Mouse (Mus musculus) erythroid progenitor cell, adult 5-6 weeks (primary cell): ENCODE data around the gene Ndufa12. TPM values are rescaled to one million over a fixed set of nuclear protein-coding genes. Genes with fewer than 3 reads are reported as not detected.
A peak's percentile ranks its signal among the peaks of the same experiment; 100 is the strongest.

Source experiments
- ATAC-seq: replicated peaks from 2 replicates; pipeline ENCODE4 v1.8.0; 2016; ENCODE audit warnings: moderate number of reproducible peaks, mild to moderate bottlenecking, moderate TSS enrichment, inconsistent platforms; ENCODE audit not compliant: poor library complexity, low FRiP score, severe bottlenecking
- total RNA-seq, 2 experiments: library from RNA; stranded (forward) in 1 of 2; stranded (reverse) in 1 of 2; fragments of 150-400 nt in 1 of 2; fragments of 186-747, 209-891 nt in 1 of 2; gene quantifications; 2 replicates each; pipeline versions ENCODE4 v1.2.3 to v1.2.4; 2015 to 2017; ENCODE audit warnings: low replicate concordance in 2 of 2

Gene Ndufa12
- total RNA-seq, 2 experiments from 2014 or later = 44.4 to 56.6 TPM

DNA sequence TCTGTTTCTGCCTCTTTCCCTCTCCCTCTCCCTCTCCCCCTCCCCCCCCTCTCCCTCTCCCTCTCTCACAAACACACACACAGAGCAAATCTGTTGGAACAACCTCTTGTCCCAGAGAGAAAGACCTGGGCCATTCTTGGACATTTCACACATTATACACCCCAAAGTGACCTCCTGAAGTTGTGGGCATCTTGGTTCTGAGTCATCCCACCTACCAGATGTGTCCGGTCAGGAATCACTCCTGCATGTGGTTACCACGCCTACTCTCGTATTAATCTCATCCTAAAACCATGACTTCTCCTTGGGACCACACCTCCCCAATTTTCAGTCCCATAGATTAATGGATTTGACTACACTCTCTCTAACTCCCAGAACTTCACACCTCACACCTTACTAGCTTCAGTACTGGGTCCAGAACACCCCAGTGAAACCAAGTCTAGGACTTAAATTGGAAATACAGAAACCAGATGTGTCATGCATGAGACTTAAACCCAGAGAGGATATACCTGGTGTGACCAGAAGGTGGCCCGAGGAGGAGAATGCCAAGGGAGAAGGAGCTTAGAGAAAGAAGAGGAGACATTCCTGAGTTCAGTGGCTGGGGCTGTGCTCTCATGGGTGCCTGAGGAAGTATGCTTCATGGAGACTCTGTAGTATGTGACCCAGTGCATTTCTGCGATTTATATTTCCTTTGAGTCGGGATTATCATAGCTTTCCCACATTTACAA lies 26.7 kb downstream of the Ndufa12 start:
- ATAC-seq = no peak

DNA sequence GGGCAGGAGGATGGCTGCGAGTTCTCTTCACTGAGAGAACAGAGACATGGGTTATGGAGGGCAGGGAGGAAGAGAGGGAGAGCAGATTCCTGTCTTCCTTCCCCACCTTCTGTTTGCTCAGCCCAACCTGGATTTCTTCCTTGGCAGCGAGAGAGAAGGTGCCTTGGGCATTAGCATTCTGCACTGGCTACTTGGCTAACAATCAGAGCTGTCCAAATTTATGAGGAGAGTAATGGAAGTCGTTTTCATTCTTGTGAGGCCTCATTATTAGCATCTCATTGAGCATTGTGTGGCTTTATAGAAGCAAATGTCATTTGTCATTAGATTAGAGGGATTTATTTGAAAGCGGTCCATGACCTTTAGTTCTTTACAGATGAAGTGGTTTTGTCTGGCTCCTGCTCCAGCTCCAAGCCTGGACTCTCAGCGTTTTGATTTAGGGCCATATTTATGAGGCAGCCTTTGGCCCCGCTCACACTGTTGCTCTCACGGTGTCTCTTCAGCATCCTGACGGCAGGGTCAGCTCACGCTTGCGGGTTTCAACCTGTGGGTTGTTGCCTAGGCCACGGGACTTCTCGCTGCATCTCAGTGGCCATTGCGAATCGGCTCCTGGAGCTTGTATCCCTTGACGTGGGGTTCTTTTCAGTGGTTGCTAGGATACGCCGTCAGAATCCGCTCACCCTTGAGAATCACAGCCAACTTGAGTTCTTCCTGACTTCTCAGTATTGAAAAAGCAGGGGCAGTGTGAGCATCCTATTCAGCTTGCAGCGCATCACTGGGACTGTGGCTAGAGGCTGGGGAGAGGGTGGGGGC lies 31.9 kb downstream of the Ndufa12 start:
- ATAC-seq = no peak

DNA sequence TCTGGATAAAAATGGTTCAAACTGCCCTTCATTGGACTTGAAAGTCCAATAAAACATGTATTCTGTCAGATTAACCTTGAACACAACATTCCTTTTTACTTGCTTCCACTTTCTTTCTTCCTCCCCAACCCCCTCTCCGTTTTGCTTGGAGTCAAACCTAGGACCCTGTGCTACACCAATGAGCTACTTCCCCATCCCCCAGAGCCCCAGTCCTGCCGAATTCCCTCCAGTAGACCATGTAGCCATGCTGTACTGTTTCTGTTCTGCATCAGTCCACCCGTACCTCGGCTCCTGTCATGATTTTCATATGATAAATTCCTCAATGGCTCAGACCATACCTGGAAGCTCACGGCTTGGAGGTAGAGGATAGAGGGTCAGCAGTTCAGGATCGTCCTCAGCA lies 32.5 kb downstream of the Ndufa12 start:
- no peak for ATAC-seq

DNA sequence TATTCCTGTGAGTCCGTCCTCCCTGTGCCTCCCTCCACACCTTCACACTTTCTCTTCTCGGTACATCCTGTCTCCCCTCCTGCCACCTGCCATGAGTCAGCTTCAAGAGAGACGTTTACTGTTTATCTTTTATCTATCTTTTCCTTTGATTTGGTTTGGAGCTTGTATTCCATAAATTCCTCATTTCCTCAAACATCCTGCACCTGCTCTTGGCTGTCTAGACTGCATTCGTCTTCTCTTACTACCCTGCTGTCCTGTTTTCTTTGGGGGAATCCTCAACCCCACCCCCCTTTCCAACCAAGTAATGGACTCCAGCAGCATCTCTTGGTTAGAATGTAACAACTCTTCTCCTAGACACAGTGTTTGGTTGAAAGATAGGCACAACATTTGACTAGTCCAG lies 36.7 kb downstream of the Ndufa12 start:
- no peak for ATAC-seq

DNA sequence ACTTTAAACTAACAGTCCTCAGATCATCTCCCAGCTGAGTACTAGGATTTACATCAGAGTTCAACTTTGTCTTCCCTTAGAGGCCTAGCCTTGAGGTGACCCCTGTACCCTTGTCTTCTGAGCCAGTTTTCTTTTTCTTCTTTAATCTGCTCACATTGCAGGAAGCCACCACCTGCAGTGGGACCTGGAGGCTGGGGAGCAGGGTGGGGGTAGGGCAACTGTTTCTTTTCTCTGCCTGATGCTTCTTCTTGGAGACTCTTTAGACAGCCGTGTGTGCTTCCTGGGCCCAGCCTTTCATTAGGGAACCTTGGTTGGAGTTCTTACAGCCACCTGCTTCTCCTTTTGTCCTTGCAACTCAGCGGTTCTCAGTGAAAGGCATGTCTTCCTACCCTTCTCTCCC lies 42.8 kb downstream of the Ndufa12 start:
- ATAC-seq = no peak

DNA sequence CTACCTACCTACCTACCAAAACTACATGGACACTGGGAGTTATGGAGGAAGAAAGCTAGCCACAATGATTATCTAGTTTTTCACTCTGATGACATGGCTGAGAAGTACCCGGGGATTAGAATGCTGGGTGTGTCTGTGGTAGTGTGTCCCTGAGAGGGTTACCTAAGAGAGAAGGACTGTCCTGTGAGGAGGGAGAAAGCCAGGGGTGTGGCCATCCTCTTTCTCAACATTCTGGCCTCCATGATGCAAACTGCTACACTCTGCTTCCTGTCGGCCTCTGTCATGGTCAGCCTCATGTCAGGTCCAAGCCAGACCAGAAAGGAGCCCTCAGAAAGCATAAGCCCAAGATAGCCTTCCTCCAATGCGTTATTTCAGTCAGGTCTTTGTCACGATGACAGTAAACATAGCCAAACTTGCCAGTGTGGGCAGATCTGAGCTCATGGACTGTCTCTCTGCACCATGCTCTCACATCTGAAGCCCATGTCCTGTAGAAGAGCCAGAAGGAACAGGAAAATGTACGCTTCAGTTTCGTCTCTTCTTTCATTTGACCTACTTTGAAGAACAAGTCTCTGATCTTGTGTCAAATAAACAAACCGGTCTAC lies 49.3 kb downstream of the Ndufa12 start:
- ATAC-seq = no peak

DNA sequence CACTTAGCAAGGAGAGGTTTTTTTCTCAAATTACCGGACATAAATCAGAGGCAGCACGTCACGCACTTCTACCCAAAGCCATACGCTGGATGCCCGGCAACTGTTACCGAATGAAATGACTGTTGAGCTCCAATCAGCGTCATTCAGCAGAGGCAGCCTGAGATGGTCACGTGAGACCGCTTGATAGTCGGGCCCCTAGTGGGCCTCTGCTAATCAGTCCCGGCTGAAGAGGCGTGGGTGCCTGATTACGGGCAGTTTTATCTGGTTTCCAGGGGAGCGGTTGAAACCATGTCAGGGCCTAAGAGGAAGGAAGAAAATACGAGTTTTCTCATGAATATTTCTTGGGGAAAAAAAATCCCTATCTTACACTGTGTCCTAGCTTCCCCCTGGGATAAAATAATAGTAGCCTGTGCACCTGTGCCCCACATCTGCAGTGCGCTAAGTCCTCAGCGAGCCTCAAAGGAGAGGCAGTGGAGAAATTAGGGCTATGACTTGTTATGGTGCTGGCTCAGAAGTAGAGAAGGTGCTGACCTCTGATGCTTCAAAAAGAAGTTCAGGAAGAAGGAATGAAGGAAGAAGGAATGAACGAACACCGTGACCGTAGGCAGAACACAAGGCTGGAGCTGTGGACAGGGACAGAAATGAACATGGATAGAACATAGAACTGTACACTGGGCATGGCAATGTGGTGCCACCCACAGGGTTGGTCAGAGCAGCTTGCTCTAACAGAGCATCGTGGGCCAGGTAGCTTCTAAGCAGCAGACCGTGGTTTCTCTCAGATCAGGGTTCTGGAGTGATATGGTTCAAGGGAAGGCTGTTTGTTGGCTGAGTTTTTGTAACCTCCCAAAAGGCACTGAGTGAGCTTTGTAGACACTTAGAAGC lies 51.3 kb downstream of the Ndufa12 start:
- ATAC-seq = peak; percentile 83

DNA sequence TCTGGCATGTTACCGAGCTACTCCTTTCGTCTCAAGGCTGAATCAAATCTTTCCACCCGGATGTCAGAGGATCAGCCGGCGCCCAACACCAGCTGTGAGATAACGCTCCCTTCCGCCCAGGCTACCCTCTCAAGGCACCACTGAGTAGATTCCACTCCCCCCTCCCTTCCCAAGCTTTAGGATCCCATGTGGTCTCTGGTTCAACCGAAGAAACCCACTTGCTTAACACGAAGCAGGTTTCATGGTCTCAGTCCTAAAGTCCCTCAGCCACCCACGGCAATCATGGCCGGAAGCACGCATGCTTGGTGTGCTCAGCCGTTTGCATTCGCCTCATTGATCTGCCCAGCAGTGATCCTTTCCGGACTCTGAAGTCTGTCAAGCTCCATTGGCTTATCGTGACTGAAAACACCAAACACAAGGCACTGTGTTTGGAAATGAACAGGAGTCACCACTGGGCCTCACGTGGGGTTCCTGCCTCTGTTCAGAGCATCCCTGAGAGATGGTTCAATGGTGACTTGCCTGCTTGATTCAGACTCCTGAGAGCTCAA lies 54.8 kb downstream of the Ndufa12 start:
- no peak for ATAC-seq

DNA sequence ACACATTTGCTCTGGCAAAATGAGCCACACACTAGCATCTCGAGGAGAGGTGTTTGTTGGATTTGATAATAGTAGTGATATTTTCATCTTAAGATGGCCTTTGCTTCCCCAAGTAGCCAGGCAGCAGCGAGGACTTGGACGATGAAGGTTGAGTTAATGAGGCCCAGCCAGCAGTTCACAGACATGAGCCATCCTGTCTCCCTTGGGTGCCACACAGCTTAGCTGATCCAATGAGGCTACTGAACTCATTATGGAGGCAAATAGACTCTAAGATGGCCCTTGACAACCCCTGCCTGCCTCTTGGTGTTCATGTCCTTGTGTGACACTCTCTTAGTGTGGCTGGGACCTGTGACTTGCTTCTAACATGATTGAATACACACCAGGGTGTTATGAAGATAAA lies 56.2 kb downstream of the Ndufa12 start:
- ATAC-seq = no peak

DNA sequence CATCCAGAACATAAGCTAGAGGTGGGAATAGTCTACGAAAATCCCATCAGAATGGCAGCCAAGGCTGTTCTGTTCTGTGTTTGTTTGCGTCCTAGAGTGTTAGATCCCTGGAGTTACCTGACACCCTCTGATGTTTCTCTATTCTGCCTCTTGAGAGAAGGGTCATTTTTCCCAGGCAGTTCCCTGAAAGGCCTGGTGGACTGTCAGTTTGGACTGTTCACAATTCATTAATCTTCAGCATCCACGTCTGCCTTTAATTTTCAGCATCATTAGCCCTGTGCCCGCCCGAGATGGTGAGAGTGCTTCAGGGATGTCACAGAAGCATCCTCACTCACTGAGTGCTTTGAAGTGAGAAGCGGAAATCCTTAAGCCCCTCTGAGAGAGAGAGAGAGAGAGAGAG lies 57.2 kb downstream of the Ndufa12 start:
- no peak for ATAC-seq

DNA sequence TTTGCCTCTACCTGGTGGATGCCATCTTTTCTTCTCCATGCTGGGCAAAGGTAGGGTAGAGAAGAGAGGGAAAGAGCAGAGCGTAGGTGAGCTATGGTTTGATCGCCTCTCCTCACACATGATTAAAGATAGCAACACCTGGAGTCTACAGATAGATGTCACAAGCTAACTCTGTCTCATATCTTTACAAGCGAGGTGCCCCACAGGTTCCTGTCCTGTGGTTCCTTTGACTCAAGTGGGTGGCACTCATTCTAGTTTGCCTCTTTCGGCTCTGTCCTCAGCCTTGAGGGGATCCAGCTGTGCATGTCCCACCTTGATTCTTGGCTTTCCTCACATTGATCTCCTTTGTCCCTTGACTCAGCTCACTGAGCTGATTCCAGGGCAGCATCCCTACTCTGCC lies 58.0 kb downstream of the Ndufa12 start:
- no peak for ATAC-seq

DNA sequence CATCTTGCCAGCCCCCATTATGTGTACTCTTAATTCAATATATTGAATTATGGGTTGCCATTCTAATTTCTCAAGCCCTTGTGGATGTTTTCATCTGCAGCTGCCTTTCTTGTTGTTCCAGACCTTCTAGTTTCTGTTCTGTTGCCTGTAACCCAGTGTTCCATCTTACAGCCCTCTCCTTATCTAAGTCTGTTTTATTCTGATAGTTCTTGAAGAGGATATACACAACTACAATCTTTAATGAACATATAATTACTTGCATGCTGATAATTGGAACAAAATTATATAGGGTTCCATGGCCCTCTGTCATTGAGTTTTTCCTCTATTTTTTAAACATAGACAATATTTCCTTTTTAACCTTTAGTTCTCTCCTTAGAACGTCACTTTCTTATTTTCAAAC lies 62.0 kb downstream of the Ndufa12 start:
- ATAC-seq = no peak; the same call in 1 of the 2 replicates

DNA sequence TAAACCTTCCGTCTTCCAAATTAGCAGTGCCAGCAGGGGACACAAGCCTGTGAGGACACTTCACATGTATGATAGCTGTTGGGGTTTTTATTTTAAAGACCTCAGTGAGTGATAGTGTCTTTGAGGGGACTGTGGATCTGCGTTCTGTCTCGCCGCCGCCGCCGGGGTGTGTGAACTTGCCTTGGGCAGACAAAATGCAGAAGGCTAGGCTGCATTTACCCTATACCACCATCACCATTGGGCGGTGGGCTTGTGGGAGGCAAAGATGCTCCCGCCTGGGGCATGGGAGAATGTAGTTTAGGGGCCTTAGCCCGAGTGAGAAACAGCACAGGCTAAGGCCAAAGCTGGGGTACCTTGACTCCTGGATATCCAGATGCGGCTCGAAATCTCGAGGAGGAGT lies 64.1 kb downstream of the Ndufa12 start:
- ATAC-seq = no peak

DNA sequence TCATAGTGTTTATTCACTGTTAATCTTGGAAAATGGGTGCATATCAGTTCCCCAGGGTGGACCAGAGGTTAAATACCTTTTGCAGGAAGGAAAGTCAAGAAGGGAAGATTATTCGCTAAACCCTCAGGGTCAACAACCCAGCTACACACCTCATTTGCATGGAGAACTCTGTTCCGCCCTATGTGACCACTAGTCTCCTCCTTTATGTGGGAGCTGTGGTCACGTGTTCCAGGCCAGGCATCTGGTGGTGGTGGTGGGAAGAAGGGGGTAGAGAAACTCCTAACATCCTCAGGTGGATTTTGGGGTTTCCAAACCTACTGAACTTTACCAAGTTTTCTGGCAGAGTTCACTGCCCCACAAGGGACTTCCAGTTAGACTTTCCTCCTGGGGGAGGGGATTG lies 64.7 kb downstream of the Ndufa12 start:
- ATAC-seq = no peak

DNA sequence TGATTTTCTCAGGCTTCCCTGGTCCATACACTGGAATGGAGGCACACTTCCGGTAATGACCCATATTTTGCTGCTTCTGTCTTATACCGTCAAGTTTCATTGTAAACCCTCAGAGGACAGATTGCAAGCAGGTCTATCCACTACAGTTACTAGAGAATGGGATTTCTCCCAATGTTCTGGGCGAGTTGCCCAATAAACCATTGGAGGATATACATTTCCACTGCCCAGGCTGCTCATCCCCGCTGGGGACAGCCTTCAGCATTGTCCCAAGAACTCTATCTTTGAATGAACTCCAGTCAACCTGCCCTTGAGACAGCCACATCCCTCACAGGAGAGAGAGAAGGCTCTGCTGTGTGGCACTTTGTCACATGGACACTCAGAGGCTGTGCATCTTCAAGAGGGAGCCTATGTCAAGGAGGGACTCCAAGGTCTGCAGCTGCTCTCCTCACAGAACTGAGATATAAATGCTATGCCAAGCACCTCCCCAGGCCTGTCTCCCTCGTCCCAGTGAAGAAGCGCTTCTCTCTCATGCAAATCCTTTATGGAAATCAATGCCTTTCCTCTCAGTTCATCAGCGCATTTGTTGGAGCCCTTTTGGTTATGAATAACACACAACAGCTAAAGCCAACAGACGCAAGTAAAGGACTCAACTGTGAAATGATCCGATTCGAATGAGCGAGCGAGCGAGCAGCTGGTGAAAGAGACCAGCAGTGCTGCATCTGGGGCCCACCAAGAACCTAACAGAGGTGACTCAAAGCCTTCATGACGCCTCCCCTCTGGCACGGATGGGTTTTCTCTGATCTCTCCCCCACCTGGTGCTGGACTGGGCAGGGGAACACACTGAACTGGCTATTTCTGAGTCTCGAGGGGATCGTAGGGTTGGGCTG lies 67.4 kb downstream of the Ndufa12 start:
- ATAC-seq = no peak
